Mouse (Mus musculus) erythroblast, embryonic 14.5 days (primary cell): ENCODE data around the gene Hormad2.

Experiments
- GATA1 ChIP-seq: IDR thresholded peaks from 2 replicates; pipeline ENCODE4 v1.6.1; 2012; ENCODE audit warnings: low read length, inconsistent platforms, mixed read lengths
- TAL1 ChIP-seq: IDR thresholded peaks from 3 replicates; pipeline ENCODE4 v1.6.1; 2012; ENCODE audit warnings: low read length, inconsistent platforms, mixed read lengths

GRCm38 (mm10) chr11:4461154-4461553 lies 20.2 kb upstream of the Hormad2 start:
- TF ChIP-seq GATA1, result no peak
- no peak for TF ChIP-seq TAL1
